Mouse (Mus musculus): ENCODE data around the gene Enpp5. TPM values are rescaled to one million over a fixed set of nuclear protein-coding genes. Genes with fewer than 3 reads are reported as not detected.

The Enpp5 gene
- total and polyA plus RNA-seq, 3 experiments = not detected

- DNase-seq (ENCODE audit: extremely low read depth) = no peak
- H3K4me2 ChIP-seq (ENCODE audit: insufficient read depth, low read depth, poor library complexity, severe bottlenecking) = no peak overlapping the region
- in situ Hi-C loops (cut with MboI; ENCODE audit: low pct_ligation_motif_present, low pct_unique_long_range_greater_than_20kb, low sequenced_read_pairs) = loop anchor here (25.0 kb wide), 2 partner anchors 153 to 328 kb away; no protein-coding TSS in a partner anchor
- H3K36me3 ChIP-seq (replicated peaks in 1 of 2; ENCODE audit: control insufficient read depth in 1 of 2, insufficient read depth in 1 of 2, low read length in 1 of 2) = no peaks in the 10 kb centered on the region
- no peaks in the 10 kb centered on the region for H3K79me2 ChIP-seq (replicated peaks; ENCODE audit: control insufficient read depth, extremely low read depth, insufficient read depth, poor library complexity, severe bottlenecking)
- dilution Hi-C loops (cut with MboI; ENCODE audit: extremely low pct_ligation_motif_present, extremely low pct_unique_long_range_greater_than_20kb, low sequenced_read_pairs) = no loop called here
- peaks cover 2% of the 10 kb centered on the region for H3K9me3 ChIP-seq (replicated peaks; ENCODE audit: low read length)
- TF ChIP-seq CTCF (conservative IDR thresholded peaks at IDR 0.05 in 1 of 2, IDR thresholded peaks at IDR 0.05 in 1 of 2; ENCODE audit: low read depth in 2 of 2, low read length in 2 of 2) = no peak
- TF ChIP-seq ZMIZ1 (IDR thresholded peaks at IDR 0.05; ENCODE audit: low read depth, low read length) = no peak
- no peak for TF ChIP-seq MAFK (IDR thresholded peaks at IDR 0.05; ENCODE audit: insufficient replicate concordance, low read length)
- TF ChIP-seq MAZ (IDR thresholded peaks at IDR 0.05; ENCODE audit: low read depth, low read length) = no peak
- no peak for TF ChIP-seq NELFE (IDR thresholded peaks at IDR 0.05; ENCODE audit: low read depth, low read length)
- TF ChIP-seq KAT2A (IDR thresholded peaks at IDR 0.05; ENCODE audit: insufficient replicate concordance, low read length) = no peak
- no peak for TF ChIP-seq RCOR1 (conservative IDR thresholded peaks at IDR 0.05; ENCODE audit: low read depth, low read length)
- no peak for TF ChIP-seq MYC (IDR thresholded peaks at IDR 0.05; ENCODE audit: low read depth, low read length)
- TF ChIP-seq POLR2A (IDR thresholded peaks at IDR 0.05; ENCODE audit: low read depth, low read length) = no peak
- no peak for TF ChIP-seq MEF2A (IDR thresholded peaks at IDR 0.05; ENCODE audit: borderline replicate concordance, low read depth, low read length)
- no peak for TF ChIP-seq ZKSCAN1 (IDR thresholded peaks at IDR 0.05; ENCODE audit: borderline replicate concordance, low read depth, low read length)
- TF ChIP-seq MAX (IDR thresholded peaks at IDR 0.05; ENCODE audit: low read length) = no peak
- no peak for TF ChIP-seq JUND (conservative IDR thresholded peaks at IDR 0.05; ENCODE audit: low read depth, low read length)
- TF ChIP-seq TBP (conservative IDR thresholded peaks at IDR 0.05; ENCODE audit: low read depth, low read length) = no peak
- no peak overlapping the region for H3K4me3 ChIP-seq (replicated peaks in 1 of 3; ENCODE audit: low read depth in 2 of 3, low read length in 2 of 3, poor library complexity in 1 of 3)
- peaks cover 46% of the 10 kb centered on the region for H3K27me3 ChIP-seq (replicated peaks)
- no peak overlapping the region for H3K9ac ChIP-seq (ENCODE audit: insufficient read depth, low read depth)
- no peaks in the 10 kb centered on the region for H3K4me1 ChIP-seq (ENCODE audit: control insufficient read depth in 1 of 2, insufficient read depth in 2 of 2)
- no peak overlapping the region for H3K27ac ChIP-seq (ENCODE audit: insufficient read depth, low read depth)
Observed at GRCm38 (mm10) chr17:44040449-44040848, 38.2 kb upstream of the Enpp5 start.

DNA sequence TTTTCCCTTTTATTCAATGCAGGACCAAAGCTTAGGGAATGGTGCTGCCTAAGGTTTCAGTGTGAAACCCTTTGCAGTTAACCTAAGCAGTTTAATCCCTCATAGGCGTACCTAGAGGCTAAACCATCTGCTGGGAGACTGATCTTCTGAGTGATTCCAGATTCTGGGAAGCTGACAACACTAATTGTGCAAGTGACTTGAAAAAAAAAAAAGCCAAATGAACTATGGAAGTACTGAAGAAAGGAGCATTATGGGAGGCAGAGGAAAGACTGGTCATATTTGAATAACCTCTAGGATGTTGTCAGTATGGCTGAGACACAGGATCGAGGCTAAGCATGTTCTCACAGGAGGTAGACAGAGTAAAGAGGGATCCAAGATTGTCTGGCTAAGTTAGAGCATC lies 36.3 kb upstream of the Enpp5 start:
- no peak for DNase-seq (ENCODE audit: extremely low read depth)
- Histone ChIP-seq H3K79me2 (replicated peaks; ENCODE audit: control insufficient read depth, extremely low read depth, insufficient read depth, poor library complexity, severe bottlenecking) (no peaks in the 10 kb centered on the region), H3K4me1 (ENCODE audit: control insufficient read depth in 1 of 2, insufficient read depth in 2 of 2) (no peaks in the 10 kb centered on the region), H3K27me3 (replicated peaks) (peaks cover 63% of the 10 kb centered on the region), H3K4me2 (ENCODE audit: insufficient read depth, low read depth, poor library complexity, severe bottlenecking) (no peak overlapping the region), H3K27ac (ENCODE audit: insufficient read depth, low read depth) (no peak overlapping the region), H3K9ac (ENCODE audit: insufficient read depth, low read depth) (no peak overlapping the region), H3K4me3 (replicated peaks in 1 of 3; ENCODE audit: low read depth in 2 of 3, low read length in 2 of 3, poor library complexity in 1 of 3) (no peak overlapping the region), H3K36me3 (replicated peaks in 1 of 2; ENCODE audit: control insufficient read depth in 1 of 2, insufficient read depth in 1 of 2, low read length in 1 of 2) (no peaks in the 10 kb centered on the region), H3K9me3 (replicated peaks; ENCODE audit: low read length) (peaks cover 2% of the 10 kb centered on the region)
- no peak for TF ChIP-seq POLR2AphosphoS2 (IDR thresholded peaks at IDR 0.05; ENCODE audit: low read depth, low read length)
- TF ChIP-seq BHLHE40 (IDR thresholded peaks at IDR 0.05; ENCODE audit: low read depth, low read length) = no peak
- TF ChIP-seq MAFK (IDR thresholded peaks at IDR 0.05; ENCODE audit: insufficient replicate concordance, low read length) = no peak
- TF ChIP-seq ETS1 (conservative IDR thresholded peaks at IDR 0.05; ENCODE audit: low read depth, low read length) = no peak
- TF ChIP-seq UBTF (IDR thresholded peaks at IDR 0.05; ENCODE audit: low read depth, low read length) = no peak
- no peak for TF ChIP-seq IRF4 (IDR thresholded peaks at IDR 0.05; ENCODE audit: low read depth, low read length)
- TF ChIP-seq HCFC1 (IDR thresholded peaks at IDR 0.05; ENCODE audit: low read depth, low read length) = no peak
- TF ChIP-seq NRF1 (IDR thresholded peaks at IDR 0.05; ENCODE audit: low read depth, low read length) = no peak
- TF ChIP-seq CHD1 (IDR thresholded peaks at IDR 0.05; ENCODE audit: low read depth, low read length) = no peak
- TF ChIP-seq POLR2A (IDR thresholded peaks at IDR 0.05; ENCODE audit: low read depth, low read length) = no peak
- TF ChIP-seq USF2 (conservative IDR thresholded peaks at IDR 0.05; ENCODE audit: low read depth, low read length) = no peak
- no peak for TF ChIP-seq EP300 (IDR thresholded peaks at IDR 0.05; ENCODE audit: low read length)
- TF ChIP-seq JUND (conservative IDR thresholded peaks at IDR 0.05; ENCODE audit: low read depth, low read length) = no peak
- dilution Hi-C loops (cut with MboI; ENCODE audit: extremely low pct_ligation_motif_present, extremely low pct_unique_long_range_greater_than_20kb, low sequenced_read_pairs) = no loop called here
- in situ Hi-C loops (cut with MboI; ENCODE audit: low pct_ligation_motif_present, low pct_unique_long_range_greater_than_20kb, low sequenced_read_pairs) = loop anchor here (25.0 kb wide), 2 partner anchors 155 to 330 kb away; no protein-coding TSS in a partner anchor
